Mouse (Mus musculus) embryonic facial prominence, embryonic 15.5 days (tissue): ENCODE data around the gene Hoxb6. TPM values are rescaled to one million over a fixed set of nuclear protein-coding genes. Genes with fewer than 3 reads are reported as not detected.

ENCODE experiments used
- ATAC-seq: fragments of 200-750 bp; cut with Nextera tagmentation; 2 replicates; pipeline ENCODE4 v1.8.0; 2017; ENCODE audit warnings: low read depth, moderate TSS enrichment; ENCODE audit not compliant: insufficient number of reproducible peaks, low FRiP score, low TSS enrichment
- H3K27ac ChIP-seq: fragments of 300-500 bp; sonication (generic); replicated peaks from 2 replicates; pipeline ENCODE4 v1.5.1; 2015; ENCODE audit warnings: mild to moderate bottlenecking, inconsistent platforms
- H3K27me3 ChIP-seq: fragments of 300-500 bp; sonication (generic); 2 replicates; pipeline ENCODE4 v1.6.1; 2015; ENCODE audit warnings: inconsistent platforms
- H3K36me3 ChIP-seq: fragments of 300-500 bp; sonication (generic); 2 replicates; pipeline ENCODE4 v1.6.1; 2015; ENCODE audit warnings: mild to moderate bottlenecking, inconsistent platforms
- H3K4me1 ChIP-seq: fragments of 300-500 bp; sonication (generic); 2 replicates; pipeline ENCODE4 v1.6.1; 2015; ENCODE audit warnings: inconsistent platforms
- H3K4me2 ChIP-seq: fragments of 300-500 bp; sonication (generic); replicated peaks from 2 replicates; pipeline ENCODE4 v1.6.1; 2015; ENCODE audit warnings: mild to moderate bottlenecking, inconsistent platforms
- H3K4me3 ChIP-seq: fragments of 300-500 bp; sonication (generic); replicated peaks from 2 replicates; pipeline ENCODE4 v1.5.1; 2015; ENCODE audit warnings: mild to moderate bottlenecking, inconsistent platforms
- H3K9ac ChIP-seq: fragments of 300-500 bp; sonication (generic); 2 replicates; pipeline ENCODE4 v1.6.1; 2015; ENCODE audit warnings: inconsistent platforms
- H3K9me3 ChIP-seq: fragments of 300-500 bp; sonication (generic); replicated peaks from 2 replicates; pipeline ENCODE4 v1.6.1; 2016; ENCODE audit warnings: inconsistent platforms
- WGBS: fragments of 180-500 bp; shearing (Covaris S2); methylation state at CpG from one replicate; pipeline ENCODE4 v1.1.7; 2015; 5-methylcytosine and 5-hydroxymethylcytosine counted together
- polyA plus RNA-seq: library from polyadenylated mRNA; unstranded; fragments of >200 nt; fragmentation: Nextera tagmentation; extraction: Ambion mirVana; gene quantifications from 2 replicates; pipeline ENCODE4 v1.2.1, GENCODE M21; 2015

Hoxb6 gene
- polyA plus RNA-seq, 1 experiment from 2014 or later, result not detected

GRCm38 (mm10) chr11:96324125-96324524, 31.8 kb downstream of the Hoxb6 start:
- no peak overlapping the region for H3K9ac ChIP-seq
- H3K9me3 ChIP-seq, result no peaks in the 10 kb centered on the region
- H3K27ac ChIP-seq, result no peak overlapping the region
- H3K27me3 ChIP-seq, result peaks cover 99% of the 10 kb centered on the region
- no peak for ATAC-seq
- 4% methylated on average over 5 of the region's 5 CpGs for WGBS
- peaks cover 6% of the 10 kb centered on the region for H3K4me1 ChIP-seq
- no peak overlapping the region for H3K4me3 ChIP-seq
- H3K4me2 ChIP-seq, result no peak overlapping the region
- no peaks in the 10 kb centered on the region for H3K36me3 ChIP-seq

GRCm38 (mm10) chr11:96324965-96325364, 32.7 kb downstream of the Hoxb6 start:
- Histone ChIP-seq H3K27me3 (peaks cover 99% of the 10 kb centered on the region), H3K4me1 (peaks cover 2% of the 10 kb centered on the region; the same call in 1 of the 2 replicates), H3K9ac (no peak overlapping the region), H3K36me3 (no peaks in the 10 kb centered on the region), H3K9me3 (no peaks in the 10 kb centered on the region), H3K4me3 (no peak overlapping the region), H3K27ac (no peak overlapping the region), H3K4me2 (no peak overlapping the region)
- 7% methylated on average over 8 of the region's 8 CpGs for WGBS
- no peak for ATAC-seq

GRCm38 (mm10) chr11:96325747-96326212, 33.5 kb downstream of the Hoxb6 start:
- Histone ChIP-seq H3K9me3 (no peaks in the 10 kb centered on the region), H3K36me3 (no peaks in the 10 kb centered on the region), H3K9ac (no peak overlapping the region), H3K4me1 (no peaks in the 10 kb centered on the region), H3K27ac (no peak overlapping the region), H3K4me2 (no peak overlapping the region), H3K27me3 (peaks cover 99% of the 10 kb centered on the region), H3K4me3 (no peak overlapping the region)
- no peak for ATAC-seq
- WGBS, result 3% methylated on average over 22 of the region's 22 CpGs

- ATAC-seq, result no peak
- Histone ChIP-seq H3K27me3 (peaks cover 99% of the 10 kb centered on the region), H3K4me1 (no peaks in the 10 kb centered on the region), H3K27ac (no peak overlapping the region), H3K4me2 (no peak overlapping the region), H3K4me3 (no peak overlapping the region), H3K36me3 (no peaks in the 10 kb centered on the region), H3K9ac (no peak overlapping the region), H3K9me3 (no peaks in the 10 kb centered on the region)
- 2% methylated on average over 12 of the region's 12 CpGs for WGBS
These were observed 34.4 kb downstream of the Hoxb6 start for GRCm38 (mm10) chr11:96326705-96327104.

GRCm38 (mm10) chr11:96327122-96327521, 34.8 kb downstream of the Hoxb6 start:
- ATAC-seq, result no peak
- H3K4me3 ChIP-seq, result no peak overlapping the region
- H3K9ac ChIP-seq, result no peak overlapping the region
- H3K4me1 ChIP-seq, result no peaks in the 10 kb centered on the region
- peaks cover 99% of the 10 kb centered on the region for H3K27me3 ChIP-seq
- 3% methylated on average over 7 of the region's 7 CpGs for WGBS
- no peaks in the 10 kb centered on the region for H3K36me3 ChIP-seq
- H3K27ac ChIP-seq, result no peak overlapping the region
- H3K4me2 ChIP-seq, result no peak overlapping the region
- H3K9me3 ChIP-seq, result no peaks in the 10 kb centered on the region

- no peak for ATAC-seq
- Histone ChIP-seq H3K4me1 (peaks cover 3% of the 10 kb centered on the region), H3K4me3 (no peak overlapping the region), H3K27ac (no peak overlapping the region), H3K27me3 (peaks cover 99% of the 10 kb centered on the region), H3K9me3 (no peaks in the 10 kb centered on the region), H3K4me2 (no peak overlapping the region), H3K36me3 (no peaks in the 10 kb centered on the region), H3K9ac (no peak overlapping the region)
- WGBS, result 3% methylated on average over 5 of the region's 5 CpGs
These were observed 35.5 kb downstream of the Hoxb6 start for GRCm38 (mm10) chr11:96327750-96328149.

GRCm38 (mm10) chr11:96328605-96329004, 36.3 kb downstream of the Hoxb6 start:
- Histone ChIP-seq H3K27me3 (peaks cover 99% of the 10 kb centered on the region), H3K36me3 (no peaks in the 10 kb centered on the region), H3K27ac (no peak overlapping the region), H3K9ac (no peak overlapping the region), H3K9me3 (no peaks in the 10 kb centered on the region), H3K4me1 (peaks cover 6% of the 10 kb centered on the region), H3K4me2 (no peak overlapping the region), H3K4me3 (no peak overlapping the region)
- WGBS, result 10% methylated on average over 8 of the region's 8 CpGs
- ATAC-seq, result no peak

GRCm38 (mm10) chr11:96332105-96332504, 39.8 kb downstream of the Hoxb6 start:
- ATAC-seq, result no peak
- no peaks in the 10 kb centered on the region for H3K9me3 ChIP-seq
- no peaks in the 10 kb centered on the region for H3K36me3 ChIP-seq
- WGBS, result 1% methylated on average over 8 of the region's 8 CpGs
- H3K9ac ChIP-seq, result no peak overlapping the region
- H3K4me1 ChIP-seq, result peaks cover 6% of the 10 kb centered on the region
- no peak overlapping the region for H3K4me2 ChIP-seq
- H3K4me3 ChIP-seq, result no peak overlapping the region
- peaks cover 99% of the 10 kb centered on the region for H3K27me3 ChIP-seq
- H3K27ac ChIP-seq, result no peak overlapping the region

GRCm38 (mm10) chr11:96332618-96333032, 40.3 kb downstream of the Hoxb6 start:
- Histone ChIP-seq H3K4me2 (peak overlapping the region; percentile 43), H3K4me3 (peak overlapping the region; percentile 12), H3K27ac (no peak overlapping the region), H3K9ac (no peak overlapping the region), H3K27me3 (peaks cover 99% of the 10 kb centered on the region), H3K9me3 (no peaks in the 10 kb centered on the region), H3K36me3 (no peaks in the 10 kb centered on the region), H3K4me1 (peaks cover 6% of the 10 kb centered on the region)
- no peak for ATAC-seq
- WGBS, result 1% methylated on average over 35 of the region's 35 CpGs

- Histone ChIP-seq H3K4me3 (no peak overlapping the region), H3K4me1 (peaks cover 6% of the 10 kb centered on the region), H3K9me3 (no peaks in the 10 kb centered on the region), H3K4me2 (no peak overlapping the region), H3K27me3 (peaks cover 99% of the 10 kb centered on the region), H3K27ac (no peak overlapping the region), H3K36me3 (no peaks in the 10 kb centered on the region), H3K9ac (no peak overlapping the region)
- ATAC-seq, result no peak
- WGBS, result 6% methylated on average over 17 of the region's 17 CpGs
These were observed 41.1 kb downstream of the Hoxb6 start for GRCm38 (mm10) chr11:96333241-96334001.

GRCm38 (mm10) chr11:96334002-96334364, 41.7 kb downstream of the Hoxb6 start:
- ATAC-seq, result no peak
- Histone ChIP-seq H3K4me1 (peaks cover 6% of the 10 kb centered on the region), H3K4me3 (no peak overlapping the region), H3K4me2 (no peak overlapping the region), H3K9me3 (no peaks in the 10 kb centered on the region), H3K9ac (no peak overlapping the region), H3K27me3 (peaks cover 99% of the 10 kb centered on the region), H3K27ac (no peak overlapping the region), H3K36me3 (no peaks in the 10 kb centered on the region)
- WGBS, result 8% methylated on average over 2 of the region's 2 CpGs

- H3K27me3 ChIP-seq, result peaks cover 99% of the 10 kb centered on the region
- no peak overlapping the region for H3K9ac ChIP-seq
- WGBS, result 32% methylated on average over 3 of the region's 3 CpGs
- H3K4me3 ChIP-seq, result no peak overlapping the region
- H3K4me1 ChIP-seq, result peaks cover 6% of the 10 kb centered on the region
- no peak overlapping the region for H3K4me2 ChIP-seq
- ATAC-seq, result no peak
- no peaks in the 10 kb centered on the region for H3K9me3 ChIP-seq
- no peaks in the 10 kb centered on the region for H3K36me3 ChIP-seq
- H3K27ac ChIP-seq, result no peak overlapping the region
These were observed 42.7 kb downstream of the Hoxb6 start for GRCm38 (mm10) chr11:96334998-96335397.
